Mouse (Mus musculus) cortical plate, adult 2 months (tissue): ENCODE data around the gene Hnrnpd. TPM values are rescaled to one million over a fixed set of nuclear protein-coding genes. Genes with fewer than 3 reads are reported as not detected.

Experiments
- H3K27ac ChIP-seq: fragments of 200-500 bp; 2 replicates; pipeline ENCODE4 v1.5.1; 2012; ENCODE audit warnings: low read length, control low read depth, inconsistent platforms; ENCODE audit not compliant: insufficient read depth
- H3K4me1 ChIP-seq: fragments of 200-500 bp; 2 replicates; pipeline ENCODE4 v1.6.1; 2011; ENCODE audit warnings: low read length; ENCODE audit not compliant: control insufficient read depth, insufficient read depth
- H3K4me3 ChIP-seq: fragments of 200-500 bp; 2 replicates; pipeline ENCODE4 v1.5.1; 2011; ENCODE audit warnings: mild to moderate bottlenecking, low read length, control low read depth; ENCODE audit not compliant: insufficient read depth
- CTCF ChIP-seq: fragments of 200-500 bp; IDR thresholded peaks from 2 replicates; pipeline ENCODE4 v1.5.1; 2011; ENCODE audit warnings: mild to moderate bottlenecking, control low read depth, low read length; ENCODE audit not compliant: insufficient read depth; ENCODE audit errors: extremely low read depth
- POLR2A ChIP-seq: fragments of 200-500 bp; IDR thresholded peaks from 2 replicates; pipeline ENCODE4 v1.6.1; 2011; ENCODE audit warnings: mild to moderate bottlenecking, low read length, control low read depth; ENCODE audit not compliant: insufficient read depth; ENCODE audit errors: extremely low read depth
- polyA plus RNA-seq: library from polyadenylated mRNA; depleted of rRNA; stranded (reverse); fragments of >200 nt; gene quantifications from 2 replicates; pipeline ENCODE4 v1.2.3, GENCODE M21; 2012; rRNA removed

Hnrnpd gene
- polyA plus RNA-seq: 99.3 and 110 TPM in 2 replicates

GRCm38 (mm10) chr5:99978699-99979442 is at the start of gene Hnrnpd, which contains the start of gene 4930524J08Rik:
Hnrnpd (minus strand) TSS chr5:99978938.
4930524J08Rik (plus strand) TSS chr5:99979061.
- TF ChIP-seq CTCF (no peak), POLR2A (peak; percentile 72)
- Histone ChIP-seq H3K4me3 (peak within 1 kb of the TSS; percentile 92), H3K27ac (peak within 1 kb of the TSS; percentile 94), H3K4me1 (peaks cover 8% of the 10 kb centered on the region)

GRCm38 (mm10) chr5:100024868-100025267 is 46.1 kb upstream of the Hnrnpd start:
- no peak for TF ChIP-seq CTCF
- TF ChIP-seq POLR2A: no peak
- Histone ChIP-seq H3K4me1 (no peaks in the 10 kb centered on the region), H3K27ac (no peak overlapping the region), H3K4me3 (no peak overlapping the region)

GRCm38 (mm10) chr5:100024403-100024802 is 45.7 kb upstream of the Hnrnpd start:
- Histone ChIP-seq H3K27ac (no peak overlapping the region), H3K4me1 (no peaks in the 10 kb centered on the region), H3K4me3 (no peak overlapping the region)
- TF ChIP-seq CTCF (no peak), POLR2A (no peak)

- TF ChIP-seq POLR2A (no peak), CTCF (no peak)
Observed at GRCm38 (mm10) chr5:100020089-100020488, 41.4 kb upstream of the Hnrnpd start.

GRCm38 (mm10) chr5:100012599-100012998 is 33.9 kb upstream of the Hnrnpd start:
- Histone ChIP-seq H3K27ac (no peak overlapping the region), H3K4me3 (no peak overlapping the region), H3K4me1 (no peaks in the 10 kb centered on the region)
- TF ChIP-seq POLR2A (no peak), CTCF (no peak)

More at GRCm38 (mm10) chr5:100020089-100020488, 41.4 kb upstream of the Hnrnpd start:
- no peak overlapping the region for H3K4me3 ChIP-seq
- no peak overlapping the region for H3K27ac ChIP-seq
- no peaks in the 10 kb centered on the region for H3K4me1 ChIP-seq

GRCm38 (mm10) chr5:100008485-100008884 is 29.7 kb upstream of the Hnrnpd start:
- Histone ChIP-seq H3K27ac (no peak overlapping the region), H3K4me1 (no peaks in the 10 kb centered on the region), H3K4me3 (no peak overlapping the region)
- TF ChIP-seq CTCF (no peak), POLR2A (no peak)

GRCm38 (mm10) chr5:100007040-100007375 is 28.3 kb upstream of the Hnrnpd start:
- Histone ChIP-seq H3K27ac (no peak overlapping the region), H3K4me3 (no peak overlapping the region)
- TF ChIP-seq CTCF: no peak

GRCm38 (mm10) chr5:100006324-100007039 is 27.7 kb upstream of the Hnrnpd start:
- Histone ChIP-seq H3K4me3 (no peak overlapping the region), H3K27ac (no peak overlapping the region), H3K4me1 (no peaks in the 10 kb centered on the region)
- no peak for TF ChIP-seq POLR2A
- no peak for TF ChIP-seq CTCF

More at GRCm38 (mm10) chr5:100007040-100007375, 28.3 kb upstream of the Hnrnpd start:
- no peaks in the 10 kb centered on the region for H3K4me1 ChIP-seq

GRCm38 (mm10) chr5:100005896-100006295 is 27.2 kb upstream of the Hnrnpd start:
- H3K4me3 ChIP-seq: no peak overlapping the region
- no peaks in the 10 kb centered on the region for H3K4me1 ChIP-seq
- no peak overlapping the region for H3K27ac ChIP-seq
- TF ChIP-seq CTCF (no peak), POLR2A (no peak)

GRCm38 (mm10) chr5:100005431-100005830 is 26.7 kb upstream of the Hnrnpd start:
- Histone ChIP-seq H3K27ac (no peak overlapping the region), H3K4me3 (no peak overlapping the region), H3K4me1 (no peaks in the 10 kb centered on the region)
- TF ChIP-seq CTCF: no peak
- no peak for TF ChIP-seq POLR2A
